Mouse (Mus musculus) forebrain, embryonic 13.5 days (tissue): ENCODE measurements at regions not wholly inside any gene's neighbourhood (a gene's known extent, or its start where the extent isn't known, plus 50 kb on each side); places are given as distances from the start of the nearest gene placed in this dataset.
A peak's percentile ranks its signal among the peaks of the same experiment; 100 is the strongest.

ENCODE experiments used
- ATAC-seq: fragments of 200-750 bp; cut with Nextera tagmentation; 2 replicates; pipeline ENCODE4 v1.8.0; 2017
- H3K27ac ChIP-seq: fragments of 300-500 bp; sonication (generic); 2 replicates; pipeline ENCODE4 v1.5.1; 2015; ENCODE audit warnings: inconsistent platforms, mild to moderate bottlenecking, moderate library complexity
- H3K27me3 ChIP-seq: fragments of 300-500 bp; sonication (generic); 2 replicates; pipeline ENCODE4 v1.6.1; 2015; ENCODE audit warnings: mild to moderate bottlenecking, inconsistent platforms
- H3K36me3 ChIP-seq: fragments of 300-500 bp; sonication (generic); 2 replicates; pipeline ENCODE4 v1.6.1; 2015; ENCODE audit warnings: mild to moderate bottlenecking, inconsistent platforms; ENCODE audit not compliant: poor library complexity, severe bottlenecking
- H3K4me1 ChIP-seq: fragments of 300-500 bp; sonication (generic); 2 replicates; pipeline ENCODE4 v1.6.1; 2015; ENCODE audit warnings: inconsistent platforms
- H3K4me2 ChIP-seq: fragments of 300-500 bp; sonication (generic); 2 replicates; pipeline ENCODE4 v1.6.1; 2015; ENCODE audit warnings: inconsistent platforms, mild to moderate bottlenecking, moderate library complexity
- H3K4me3 ChIP-seq: fragments of 300-500 bp; sonication (generic); 2 replicates; pipeline ENCODE4 v1.5.1; 2015; ENCODE audit warnings: mild to moderate bottlenecking, inconsistent platforms
- H3K9ac ChIP-seq: fragments of 300-500 bp; sonication (generic); 2 replicates; pipeline ENCODE4 v1.6.1; 2015; ENCODE audit warnings: mild to moderate bottlenecking, inconsistent platforms
- H3K9me3 ChIP-seq: fragments of 300-500 bp; sonication (generic); replicated peaks from 2 replicates; pipeline ENCODE4 v1.6.1; 2016; ENCODE audit warnings: inconsistent platforms
- WGBS: fragments of 180-500 bp; shearing (Covaris S2); methylation state at CpG from one replicate; pipeline ENCODE4 v1.1.7; 2015; 5-methylcytosine and 5-hydroxymethylcytosine counted together

DNA sequence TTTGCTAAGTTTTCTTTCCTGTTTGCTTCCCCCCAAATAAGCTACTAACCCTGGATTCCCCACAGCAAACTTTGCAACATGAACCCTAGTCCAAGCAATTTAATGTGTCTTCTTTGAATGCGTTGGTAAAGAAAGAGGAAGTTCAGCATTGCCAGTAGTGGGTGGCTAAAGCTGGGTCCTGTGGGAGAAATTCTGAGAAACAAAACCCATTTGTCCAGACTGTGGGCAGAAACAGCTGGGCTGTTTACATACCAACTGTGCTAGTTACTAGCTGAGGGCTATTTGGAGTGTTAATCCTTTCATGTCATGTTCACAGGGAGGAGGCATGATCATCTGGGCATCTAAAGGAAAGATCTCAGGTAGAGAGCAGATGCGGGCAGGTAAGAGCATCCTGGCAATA is 51.8 kb upstream of the 1190002N15Rik start:
- Histone ChIP-seq H3K27ac (no peak overlapping the region), H3K4me3 (no peak overlapping the region), H3K27me3 (no peaks in the 10 kb centered on the region), H3K36me3 (no peaks in the 10 kb centered on the region), H3K4me2 (no peak overlapping the region), H3K9me3 (no peaks in the 10 kb centered on the region), H3K9ac (no peak overlapping the region), H3K4me1 (no peaks in the 10 kb centered on the region)
- ATAC-seq, result no peak
- WGBS, result 91% methylated on average over 2 of the region's 2 CpGs

GRCm38 (mm10) chr9:94604993-94605392 is 64.7 kb upstream of the Slc9a9 start:
- ATAC-seq, result no peak
- Histone ChIP-seq H3K9me3 (no peaks in the 10 kb centered on the region), H3K27me3 (no peaks in the 10 kb centered on the region), H3K4me3 (no peak overlapping the region), H3K4me1 (peaks cover 4% of the 10 kb centered on the region; the same call in 1 of the 2 replicates), H3K27ac (no peak overlapping the region), H3K36me3 (no peaks in the 10 kb centered on the region), H3K4me2 (no peak overlapping the region), H3K9ac (no peak overlapping the region)
- 81% methylated on average over 2 of the region's 2 CpGs for whole genome bisulfite sequencing

GRCm38 (mm10) chr9:94606422-94606821 is 63.3 kb upstream of the Slc9a9 start:
- Histone ChIP-seq H3K27ac (no peak overlapping the region), H3K4me2 (no peak overlapping the region), H3K4me3 (no peak overlapping the region), H3K9ac (no peak overlapping the region), H3K9me3 (no peaks in the 10 kb centered on the region), H3K27me3 (no peaks in the 10 kb centered on the region), H3K4me1 (peaks cover 15% of the 10 kb centered on the region), H3K36me3 (no peaks in the 10 kb centered on the region)
- ATAC-seq, result no peak
- WGBS, result 78% methylated on average over 2 of the region's 2 CpGs

- Histone ChIP-seq H3K27me3 (no peaks in the 10 kb centered on the region), H3K4me2 (no peak overlapping the region), H3K9me3 (no peaks in the 10 kb centered on the region), H3K4me3 (no peak overlapping the region), H3K36me3 (no peaks in the 10 kb centered on the region), H3K27ac (no peak overlapping the region), H3K4me1 (peaks cover 15% of the 10 kb centered on the region), H3K9ac (no peak overlapping the region)
- WGBS, result 86% methylated on average over 13 of the region's 13 CpGs
- ATAC-seq, result no peak
Measured at GRCm38 (mm10) chr9:94607011-94607749, 62.5 kb upstream of the Slc9a9 start.

DNA sequence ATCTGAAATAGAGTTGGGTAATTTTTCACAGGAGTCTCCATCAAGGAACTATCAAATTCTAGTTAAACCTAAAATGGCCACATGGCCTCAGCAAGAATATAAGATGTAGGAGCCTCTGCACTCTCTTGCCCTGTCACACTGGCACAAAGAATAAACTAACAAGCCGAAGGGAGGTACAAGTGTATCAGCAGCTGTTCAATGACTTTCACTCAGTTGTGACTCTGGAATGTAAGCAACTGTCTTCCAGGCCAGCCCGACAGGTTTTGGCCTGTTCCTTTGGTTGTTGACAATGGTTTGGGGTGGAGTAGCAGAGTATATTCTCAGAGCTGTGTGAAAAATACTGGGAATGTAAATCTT is 62.0 kb upstream of the Slc9a9 start:
- H3K4me3 ChIP-seq, result no peak overlapping the region
- no peaks in the 10 kb centered on the region for H3K27me3 ChIP-seq
- H3K4me2 ChIP-seq, result no peak overlapping the region
- no peak overlapping the region for H3K27ac ChIP-seq
- no peak for ATAC-seq
- no peak overlapping the region for H3K9ac ChIP-seq
- 88% methylated on average over 2 of the region's 2 CpGs for WGBS
- no peaks in the 10 kb centered on the region for H3K36me3 ChIP-seq
- no peaks in the 10 kb centered on the region for H3K9me3 ChIP-seq
- H3K4me1 ChIP-seq, result peaks cover 15% of the 10 kb centered on the region

DNA sequence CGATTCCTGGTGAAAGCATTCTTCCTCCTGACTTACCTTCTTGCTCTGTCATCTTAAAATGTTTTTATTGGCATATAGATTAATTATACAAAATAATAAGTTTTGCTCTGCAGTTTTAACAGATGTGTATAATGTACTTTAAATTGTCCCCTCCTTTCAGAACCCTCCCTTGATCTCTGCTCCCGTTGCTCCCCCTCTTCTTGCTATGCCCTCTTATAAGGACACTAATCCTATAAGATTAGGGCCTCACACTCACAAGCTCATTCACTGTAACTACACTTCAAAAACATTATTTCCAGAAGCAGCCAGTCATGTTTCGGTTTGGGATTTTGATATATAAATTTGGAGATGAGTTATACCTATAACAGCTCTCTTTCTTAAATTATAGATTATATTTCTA is 59.6 kb upstream of the Slc9a9 start:
- H3K4me1 ChIP-seq, result peaks cover 15% of the 10 kb centered on the region
- H3K9ac ChIP-seq, result no peak overlapping the region
- 41% methylated on average over 3 of the region's 3 CpGs for WGBS
- H3K27ac ChIP-seq, result no peak overlapping the region
- H3K4me2 ChIP-seq, result no peak overlapping the region
- ATAC-seq, result no peak
- H3K36me3 ChIP-seq, result no peaks in the 10 kb centered on the region
- H3K9me3 ChIP-seq, result no peaks in the 10 kb centered on the region
- no peak overlapping the region for H3K4me3 ChIP-seq
- no peaks in the 10 kb centered on the region for H3K27me3 ChIP-seq

- WGBS, result 21% methylated on average over 5 of the region's 5 CpGs
- ATAC-seq, result peak; percentile 70
- Histone ChIP-seq H3K4me3 (no peak overlapping the region), H3K9ac (no peak overlapping the region), H3K36me3 (no peaks in the 10 kb centered on the region), H3K27me3 (no peaks in the 10 kb centered on the region), H3K9me3 (no peaks in the 10 kb centered on the region), H3K27ac (no peak overlapping the region; the same call in 1 of the 2 replicates), H3K4me1 (peaks cover 15% of the 10 kb centered on the region), H3K4me2 (no peak overlapping the region)
Measured at GRCm38 (mm10) chr9:94610600-94611337, 58.9 kb upstream of the Slc9a9 start.

GRCm38 (mm10) chr9:94613891-94614671 is 55.6 kb upstream of the Slc9a9 start:
- Histone ChIP-seq H3K4me2 (no peak overlapping the region), H3K36me3 (no peaks in the 10 kb centered on the region), H3K9ac (no peak overlapping the region), H3K4me3 (no peak overlapping the region), H3K27me3 (no peaks in the 10 kb centered on the region), H3K9me3 (no peaks in the 10 kb centered on the region), H3K27ac (no peak overlapping the region), H3K4me1 (peaks cover 15% of the 10 kb centered on the region)
- WGBS, result 50% methylated on average over 6 of the region's 6 CpGs
- ATAC-seq, result peak; percentile 81

- Histone ChIP-seq H3K9me3 (no peaks in the 10 kb centered on the region), H3K4me1 (peaks cover 9% of the 10 kb centered on the region), H3K27me3 (no peaks in the 10 kb centered on the region), H3K4me3 (no peak overlapping the region), H3K4me2 (no peak overlapping the region), H3K27ac (no peak overlapping the region), H3K36me3 (no peaks in the 10 kb centered on the region), H3K9ac (no peak overlapping the region)
- WGBS, result 92% methylated on average over 11 of the region's 11 CpGs
- no peak for ATAC-seq
Measured at GRCm38 (mm10) chr9:94615205-94615604, 54.5 kb upstream of the Slc9a9 start.

- WGBS, result 94% methylated on average over 6 of the region's 6 CpGs
- Histone ChIP-seq H3K36me3 (no peaks in the 10 kb centered on the region), H3K27ac (no peak overlapping the region), H3K27me3 (no peaks in the 10 kb centered on the region), H3K4me3 (no peak overlapping the region), H3K9me3 (no peaks in the 10 kb centered on the region), H3K4me2 (no peak overlapping the region), H3K9ac (no peak overlapping the region), H3K4me1 (no peaks in the 10 kb centered on the region)
- ATAC-seq, result no peak
Measured at GRCm38 (mm10) chr9:94618079-94618786, 51.5 kb upstream of the Slc9a9 start.
